Mouse (Mus musculus) gonadal fat pad, adult 2 months (tissue): ENCODE results near the gene Olfr95. TPM values are rescaled to one million over a fixed set of nuclear protein-coding genes. Genes with fewer than 3 reads are reported as not detected.
"Not testable (repeated sequence)": the region's sequence is repeated elsewhere in the genome, so short reads cannot be mapped to it uniquely, and the experiment has no call there.

ENCODE experiments used
- DNase-seq: peaks from one replicate; pipeline ENCODE4 v3.0.0-alpha.2; 2012; ENCODE audit warnings: low read depth
- polyA plus RNA-seq: library from polyadenylated mRNA; depleted of rRNA; stranded (reverse); fragments of >200 nt; gene quantifications from 2 replicates; pipeline ENCODE4 v1.2.3, GENCODE M21; 2012; rRNA removed

Gene Olfr95
- polyA plus RNA-seq, result not detected in 2 replicates

- no peak for DNase-seq
Measured at GRCm38 (mm10) chr17:37213018-37213417, at the start of gene Olfr95. Olfr95 (minus strand) TSS chr17:37213118.

GRCm38 (mm10) chr17:37250544-37250943, 37.6 kb upstream of the Olfr95 start:
- no peak for DNase-seq

GRCm38 (mm10) chr17:37249460-37249859, 36.5 kb upstream of the Olfr95 start:
- no peak for DNase-seq

- no peak for DNase-seq
Measured at GRCm38 (mm10) chr17:37246715-37247114, 33.8 kb upstream of the Olfr95 start.

GRCm38 (mm10) chr17:37242198-37242597, 29.3 kb upstream of the Olfr95 start:
- DNase-seq, result no peak

GRCm38 (mm10) chr17:37237230-37237629, 24.3 kb upstream of the Olfr95 start, which contains the start of gene Olfr97:
Olfr97 (minus strand) TSS chr17:37237330.
- DNase-seq, result not testable (repeated sequence)

- no peak for DNase-seq
Measured at GRCm38 (mm10) chr17:37221879-37222278, 9.0 kb upstream of the Olfr95 start.

- no peak for DNase-seq
Measured at GRCm38 (mm10) chr17:37219846-37220245, 6.9 kb upstream of the Olfr95 start, which contains the start of gene Olfr96. Olfr96 (plus strand) TSS chr17:37220146.

GRCm38 (mm10) chr17:37218486-37218885, 5.6 kb upstream of the Olfr95 start:
- no peak for DNase-seq

GRCm38 (mm10) chr17:37210884-37211768, 1.8 kb downstream of the Olfr95 start:
- DNase-seq, result no peak

GRCm38 (mm10) chr17:37203917-37204236, 9.0 kb downstream of the Olfr95 start:
- no peak for DNase-seq

- DNase-seq, result no peak
Measured at GRCm38 (mm10) chr17:37203206-37203916, 9.6 kb downstream of the Olfr95 start.

- DNase-seq, result no peak
Measured at GRCm38 (mm10) chr17:37200894-37201293, 12.0 kb downstream of the Olfr95 start, which contains the start of gene Olfr94. Olfr94 (minus strand) TSS chr17:37200994.

GRCm38 (mm10) chr17:37196845-37197724, 15.8 kb downstream of the Olfr95 start:
- no peak for DNase-seq

GRCm38 (mm10) chr17:37194782-37195181, 18.1 kb downstream of the Olfr95 start:
- DNase-seq, result no peak

GRCm38 (mm10) chr17:37193656-37194055, 19.3 kb downstream of the Olfr95 start, which contains the start of gene Ubd:
Ubd (plus strand) TSS chr17:37193892.
- no peak for DNase-seq

GRCm38 (mm10) chr17:37193032-37193431, 19.9 kb downstream of the Olfr95 start:
- no peak for DNase-seq

- no peak for DNase-seq
Measured at GRCm38 (mm10) chr17:37190711-37191110, 22.2 kb downstream of the Olfr95 start.

GRCm38 (mm10) chr17:37185474-37185873, 27.4 kb downstream of the Olfr95 start:
- DNase-seq, result no peak

- no peak for DNase-seq
Measured at GRCm38 (mm10) chr17:37161394-37161793, 51.5 kb downstream of the Olfr95 start, which contains the start of gene Olfr93. Olfr93 (minus strand) TSS chr17:37161494.
